Mouse (Mus musculus) cerebellum, adult 2 months (tissue): Measurements from ENCODE around the gene Xpnpep1. TPM values are rescaled to one million over a fixed set of nuclear protein-coding genes. Genes with fewer than 3 reads are reported as not detected.

Experiments used
- DNase-seq, 2 experiments: peaks; one replicate each; pipeline ENCODE4 v3.0.0; 2021
- H3K27ac ChIP-seq: fragments of 200-500 bp; 2 replicates; pipeline ENCODE4 v1.5.1; 2012; ENCODE audit warnings: low read length, control low read depth, inconsistent platforms; ENCODE audit not compliant: insufficient read depth
- H3K27me3 ChIP-seq: fragments of 200-500 bp; 2 replicates; pipeline ENCODE4 v1.6.1; 2012; ENCODE audit warnings: inconsistent platforms, mild to moderate bottlenecking, low read length, moderate library complexity; ENCODE audit not compliant: control insufficient read depth, insufficient read depth
- H3K4me1 ChIP-seq: fragments of 200-500 bp; 2 replicates; pipeline ENCODE4 v1.6.1; 2011; ENCODE audit warnings: low read length; ENCODE audit not compliant: control insufficient read depth, insufficient read depth
- H3K4me3 ChIP-seq: fragments of 200-500 bp; replicated peaks from 2 replicates; pipeline ENCODE3; 2011; ENCODE audit warnings: mild to moderate bottlenecking, low read depth, low read length, control low read depth; ENCODE audit not compliant: insufficient read depth
- CTCF ChIP-seq: fragments of 200-500 bp; IDR thresholded peaks from 2 replicates; pipeline ENCODE4 v1.5.1; 2011; ENCODE audit warnings: low read depth, mild to moderate bottlenecking, control low read depth, low read length, moderate library complexity, borderline replicate concordance; ENCODE audit not compliant: insufficient read depth
- POLR2A ChIP-seq: fragments of 200-500 bp; IDR thresholded peaks from 2 replicates; pipeline ENCODE4 v1.6.1; 2011; ENCODE audit warnings: low read length, control low read depth, borderline replicate concordance; ENCODE audit not compliant: insufficient read depth
- WGBS: fragments of 180-500 bp; shearing (Covaris S2); methylation state at CpG from one replicate; pipeline ENCODE4 v1.1.7; 2018; 5-methylcytosine and 5-hydroxymethylcytosine counted together
- polyA plus RNA-seq: library from polyadenylated mRNA; depleted of rRNA; stranded (reverse); fragments of >200 nt; gene quantifications from 2 replicates; pipeline ENCODE4 v1.2.3, GENCODE M21; 2012

The Xpnpep1 gene
- polyA plus RNA-seq, 1 experiment, result 58.8 TPM

DNA sequence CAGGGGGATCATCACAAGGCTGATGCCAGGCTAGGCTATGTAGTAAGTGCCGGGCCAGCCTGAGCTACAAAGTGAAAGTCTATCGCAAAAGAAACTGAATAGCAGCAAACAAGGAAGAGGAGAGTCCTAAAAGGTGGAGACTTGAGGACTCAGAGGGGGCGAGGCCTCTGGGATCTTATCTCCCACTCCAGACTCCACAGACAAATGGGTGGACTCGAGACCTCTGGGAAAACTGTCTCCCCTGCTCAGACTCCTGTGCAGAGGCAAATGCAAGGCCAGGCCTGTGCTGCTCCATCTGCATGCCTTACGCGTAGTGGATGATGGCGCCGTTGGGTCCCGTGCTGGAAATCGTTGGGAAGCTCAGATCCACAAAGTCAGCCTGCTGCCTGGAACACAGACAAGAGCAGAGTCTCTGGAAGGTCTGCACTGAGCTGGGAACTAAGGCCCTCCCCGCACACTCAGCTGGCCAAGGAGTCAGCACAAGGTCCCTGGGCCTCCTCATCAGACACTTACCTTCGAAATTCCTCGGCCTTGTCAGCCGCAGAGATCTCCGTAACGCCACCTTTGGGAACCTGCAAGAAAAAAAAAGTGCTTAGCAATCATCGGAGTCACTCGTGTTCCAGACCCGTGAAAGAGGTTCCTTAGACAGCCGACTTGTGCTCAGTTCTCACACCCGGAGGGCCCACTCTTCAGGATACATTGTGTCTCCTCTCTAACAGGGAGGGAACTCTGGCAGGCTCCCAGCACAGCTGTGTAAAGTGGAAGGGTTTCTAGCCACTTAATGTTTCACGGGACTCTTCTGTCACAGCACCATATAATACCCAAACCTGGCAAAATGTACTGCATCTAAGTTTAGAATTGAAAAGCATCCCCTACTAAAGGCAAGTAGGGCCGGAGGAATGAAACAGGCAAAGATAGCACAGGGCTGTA is 37.6 kb downstream of the Xpnpep1 start:
- 88% methylated on average over 23 of the region's 23 CpGs for WGBS
- no peak overlapping the region for H3K4me3 ChIP-seq
- TF ChIP-seq POLR2A (no peak), CTCF (no peak)
- DNase-seq, result no peak
- no peak overlapping the region for H3K27ac ChIP-seq
- no peaks in the 10 kb centered on the region for H3K4me1 ChIP-seq
- H3K27me3 ChIP-seq, result no peaks in the 10 kb centered on the region

DNA sequence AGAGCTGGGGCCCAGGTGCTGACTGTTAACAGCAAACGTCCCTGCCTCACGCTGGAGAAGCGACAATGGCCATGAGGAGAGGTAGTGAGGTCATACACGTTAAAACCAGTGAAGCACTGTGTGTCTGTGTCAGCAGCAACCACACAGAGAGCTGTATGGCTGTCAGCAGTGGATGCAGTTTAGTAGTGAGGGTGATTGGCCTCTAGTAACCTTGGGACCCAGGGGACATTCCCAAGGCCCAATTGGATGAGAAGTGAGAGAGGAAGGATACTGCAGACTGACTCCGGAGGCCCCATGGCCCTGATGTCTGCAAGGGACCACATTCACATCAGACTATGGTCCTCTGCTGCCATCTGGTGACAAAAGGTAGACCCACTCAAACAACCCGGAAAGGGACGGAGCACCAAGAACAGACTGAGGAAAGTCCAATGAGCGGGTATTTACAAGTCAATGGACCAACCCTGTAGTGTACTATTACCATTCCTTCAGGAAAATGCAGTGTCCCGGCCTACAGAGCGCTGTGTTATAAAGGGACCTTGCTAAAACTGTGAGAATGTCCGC is 47.1 kb downstream of the Xpnpep1 start:
- TF ChIP-seq POLR2A (no peak), CTCF (peak; percentile 43; the same call in 1 of the 2 replicates)
- Histone ChIP-seq H3K4me3 (no peak overlapping the region), H3K27me3 (no peaks in the 10 kb centered on the region), H3K27ac (no peak overlapping the region), H3K4me1 (no peaks in the 10 kb centered on the region; the same call in 1 of the 2 replicates)
- DNase-seq, result peak in 1 of 2 experiments; percentile 18
- 66% methylated on average over 11 of the region's 11 CpGs for WGBS

DNA sequence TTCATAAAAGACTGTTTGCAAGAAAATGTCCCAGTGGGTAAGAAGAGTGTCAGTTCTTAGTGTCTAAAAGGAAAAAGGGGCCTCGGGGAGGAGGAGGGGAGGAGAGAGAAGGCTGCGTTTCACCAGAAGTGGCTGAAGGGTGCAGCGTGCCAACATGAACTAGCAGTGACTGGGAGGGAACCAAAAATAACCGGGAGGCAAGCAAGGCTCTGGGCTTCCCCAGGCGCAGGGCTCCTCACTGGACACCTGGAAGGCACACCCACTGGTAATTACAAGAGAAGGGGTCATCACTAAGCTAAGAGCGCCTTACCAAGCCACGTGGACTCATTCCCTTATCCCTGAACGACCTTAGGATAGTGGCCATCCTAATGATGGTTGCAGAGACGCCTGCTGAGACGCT is 48.1 kb downstream of the Xpnpep1 start:
- Histone ChIP-seq H3K4me1 (no peaks in the 10 kb centered on the region; the same call in 1 of the 2 replicates), H3K27me3 (no peaks in the 10 kb centered on the region), H3K4me3 (no peak overlapping the region), H3K27ac (no peak overlapping the region)
- 75% methylated on average over 10 of the region's 10 CpGs for WGBS
- DNase-seq, result no peak
- TF ChIP-seq CTCF, result no peak
- TF ChIP-seq POLR2A, result no peak

DNA sequence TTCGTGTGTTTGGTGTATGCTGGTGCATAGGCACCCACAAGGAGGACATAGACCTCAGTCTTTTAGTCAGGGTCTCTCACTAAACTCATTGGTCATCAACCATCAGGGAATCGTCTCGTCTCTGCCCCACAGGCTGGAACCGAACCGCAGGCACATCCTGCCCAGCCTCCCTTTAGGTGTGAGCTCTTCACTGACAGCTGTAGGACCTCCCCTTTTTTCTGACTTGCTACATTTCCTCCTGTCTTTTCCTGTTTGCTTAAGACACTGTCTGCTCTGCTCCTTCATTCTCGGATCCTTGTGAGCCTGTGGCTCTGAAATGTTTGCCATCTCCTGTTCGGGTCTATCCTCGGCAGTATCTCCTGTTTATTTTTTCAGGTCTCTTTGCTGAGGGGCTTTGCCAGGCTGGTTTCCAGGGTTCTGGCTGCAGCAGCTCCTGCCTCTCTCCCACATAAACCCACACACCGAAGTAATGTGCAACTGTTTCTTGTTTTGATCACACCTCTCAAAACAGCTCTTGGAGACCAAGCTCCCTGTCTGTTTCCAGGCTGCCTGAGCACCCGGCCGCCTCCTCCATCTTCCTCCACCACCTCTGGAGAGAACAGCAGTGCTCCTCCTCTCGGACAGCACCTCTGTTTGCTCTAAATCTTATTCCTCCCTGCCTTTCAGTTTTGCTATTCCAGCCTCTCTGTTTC is 60.8 kb downstream of the Xpnpep1 start:
- Histone ChIP-seq H3K4me1 (no peaks in the 10 kb centered on the region), H3K27me3 (no peaks in the 10 kb centered on the region), H3K4me3 (no peak overlapping the region), H3K27ac (no peak overlapping the region)
- WGBS, result 78% methylated on average over 12 of the region's 12 CpGs
- TF ChIP-seq CTCF (no peak), POLR2A (no peak)
- DNase-seq, result no peak

DNA sequence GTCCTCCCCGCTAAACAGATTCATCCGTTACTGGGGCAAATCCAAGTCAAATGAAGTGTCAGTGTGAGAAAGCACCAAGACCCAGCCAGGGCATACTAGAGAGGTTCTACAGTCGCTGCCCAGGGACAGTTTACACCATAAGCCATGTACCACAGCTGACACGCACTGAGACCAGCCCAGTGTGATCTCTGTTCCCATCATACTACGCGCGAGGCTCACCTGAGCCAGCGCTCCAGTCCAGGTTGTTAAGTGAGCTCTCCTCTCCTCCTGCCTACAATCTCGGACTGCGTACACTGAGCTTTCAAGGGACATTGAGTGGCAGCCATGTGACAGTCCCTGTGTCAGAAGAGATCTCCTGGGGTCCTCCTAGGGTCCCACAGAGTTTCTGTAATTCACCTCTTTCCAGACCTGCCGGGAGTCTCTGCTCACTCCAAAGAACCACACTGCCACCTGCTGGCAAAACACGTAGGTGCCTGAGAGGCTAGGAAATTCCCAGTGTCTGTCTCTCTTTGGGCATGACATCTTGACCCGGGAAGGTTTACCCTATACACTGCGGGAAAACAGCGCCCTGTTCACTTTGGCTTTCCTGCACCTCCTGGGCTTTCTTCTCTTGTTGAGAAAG is 64.3 kb downstream of the Xpnpep1 start:
- H3K4me3 ChIP-seq, result no peak overlapping the region
- peak; percentile 41 to 72 for DNase-seq
- TF ChIP-seq POLR2A (no peak), CTCF (peak; percentile 76)
- no peaks in the 10 kb centered on the region for H3K27me3 ChIP-seq
- WGBS, result 41% methylated on average over 15 of the region's 15 CpGs
- H3K27ac ChIP-seq, result no peak overlapping the region
- no peaks in the 10 kb centered on the region for H3K4me1 ChIP-seq

DNA sequence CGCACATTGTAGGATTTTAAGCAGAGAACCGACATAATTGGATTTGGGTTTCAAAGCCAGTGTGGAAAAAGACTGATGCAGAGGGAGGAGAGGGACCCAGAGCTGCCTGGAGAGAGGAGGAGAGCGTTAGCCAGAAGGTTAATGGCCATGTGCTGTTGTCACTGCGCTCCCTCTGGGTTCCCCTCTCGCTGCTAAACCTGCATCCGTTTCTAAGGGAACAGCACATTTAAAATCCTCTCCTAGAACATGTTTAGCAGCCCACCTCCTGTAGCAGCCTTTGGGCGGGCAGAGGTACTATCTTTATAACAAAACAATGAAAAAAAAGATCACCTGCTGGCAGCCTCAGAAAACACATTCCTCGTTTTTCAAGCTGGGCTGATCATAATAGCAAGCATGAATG is 73.7 kb downstream of the Xpnpep1 start:
- TF ChIP-seq CTCF, result no peak
- TF ChIP-seq POLR2A, result no peak
- WGBS, result 30% methylated on average over 8 of the region's 8 CpGs
- DNase-seq, result no peak
- no peaks in the 10 kb centered on the region for H3K4me1 ChIP-seq
- no peak overlapping the region for H3K27ac ChIP-seq
- H3K4me3 ChIP-seq, result no peak overlapping the region
- no peaks in the 10 kb centered on the region for H3K27me3 ChIP-seq

DNA sequence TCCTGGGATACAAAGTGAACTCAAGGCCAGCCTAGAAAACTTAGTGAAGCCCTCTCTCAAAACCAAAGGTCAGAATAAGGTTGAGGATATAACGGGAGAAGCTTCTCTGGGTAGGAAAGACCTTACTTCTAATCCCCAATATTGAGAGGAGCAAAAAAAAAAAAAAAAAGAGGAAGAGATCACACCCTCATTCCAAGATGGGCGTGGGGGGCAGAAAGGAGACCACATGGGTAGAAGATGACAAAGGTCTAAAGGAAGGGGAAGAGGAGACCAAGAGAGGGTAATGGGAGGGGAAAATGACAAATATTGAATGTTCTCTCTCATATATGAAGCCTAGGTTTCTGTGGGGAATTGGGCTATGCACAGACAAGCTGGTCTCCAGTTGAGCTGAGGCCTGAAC is 77.3 kb downstream of the Xpnpep1 start:
- no peaks in the 10 kb centered on the region for H3K4me1 ChIP-seq
- H3K27me3 ChIP-seq, result no peaks in the 10 kb centered on the region
- no peak for DNase-seq
- no peak overlapping the region for H3K27ac ChIP-seq
- no peak for TF ChIP-seq CTCF
- no peak for TF ChIP-seq POLR2A
- H3K4me3 ChIP-seq, result no peak overlapping the region
- 93% methylated on average over 2 of the region's 2 CpGs for WGBS
